In the genomic region with DNA sequence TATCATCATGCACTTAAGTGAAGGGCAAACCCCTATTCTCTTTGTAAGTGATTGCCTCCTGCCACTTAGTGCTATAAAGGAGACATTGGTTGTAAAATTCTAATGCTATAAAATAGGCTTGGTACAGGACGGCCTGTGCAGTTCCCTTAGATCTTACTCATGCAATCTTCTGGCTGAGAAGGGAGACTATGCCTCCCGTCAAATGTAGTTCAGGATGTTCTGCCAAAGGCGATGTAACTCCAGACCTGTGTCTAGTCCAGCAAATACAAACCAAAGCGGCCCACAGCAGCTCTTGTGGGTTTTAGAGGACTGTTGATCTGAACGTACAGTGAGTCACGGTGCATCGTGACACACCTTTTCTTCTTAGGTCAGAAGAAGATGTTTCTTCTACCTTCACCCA, we compare ENCODE assay signal across 11 mouse cellular contexts.
DNase-seq lines count a peak whose midpoint lies in the region.
"Had no signal": no experiment of that assay in that cellular context is flagged by ENCODE, and none has a peak within 500 bp of the region (broad histone marks: within the 10 kb centered on the region; RNA-seq: fewer than 3 reads in every experiment).

No protein-coding gene starts in this region.

- peak; percentile 80 to 90 for DNase-seq in heart, adult 18-20 months
- DNase-seq in heart, postnatal 4 days: no peak
- DNase-seq in right cerebral cortex, adult 18-20 months: peak; percentile 45
- no peak for DNase-seq in right cerebral cortex, postnatal 10 days (ENCODE audit: low spot score in 2 of 2)
- peak; percentile 79 for DNase-seq in gastrocnemius, postnatal 25 days
- DNase-seq in ovary, postnatal 36 days (ENCODE audit: low spot score): no peak
- DNase-seq in left cerebral cortex, adult 9 months (ENCODE audit: low spot score in 2 of 2): no peak
- DNase-seq: cerebellum, postnatal 10 days; embryo, embryonic 11 days; layer of hippocampus, postnatal 36 days; liver, embryonic 13.5 days had no signal

Comparison
In these comparisons a context has a peak if more than half of its experiments do, and no peak if none do; other contexts are left out.
1. DNase-seq: peak in heart, adult 18-20 months (2 of 2), right cerebral cortex, adult 18-20 months (single experiment) and gastrocnemius, postnatal 25 days (single experiment); none in heart, postnatal 4 days (single experiment), right cerebral cortex, postnatal 10 days (0 of 2), ovary, postnatal 36 days (single experiment) and left cerebral cortex, adult 9 months (0 of 2).